Mouse (Mus musculus): ENCODE results near the gene Selenow.

Gene Selenow

DNA sequence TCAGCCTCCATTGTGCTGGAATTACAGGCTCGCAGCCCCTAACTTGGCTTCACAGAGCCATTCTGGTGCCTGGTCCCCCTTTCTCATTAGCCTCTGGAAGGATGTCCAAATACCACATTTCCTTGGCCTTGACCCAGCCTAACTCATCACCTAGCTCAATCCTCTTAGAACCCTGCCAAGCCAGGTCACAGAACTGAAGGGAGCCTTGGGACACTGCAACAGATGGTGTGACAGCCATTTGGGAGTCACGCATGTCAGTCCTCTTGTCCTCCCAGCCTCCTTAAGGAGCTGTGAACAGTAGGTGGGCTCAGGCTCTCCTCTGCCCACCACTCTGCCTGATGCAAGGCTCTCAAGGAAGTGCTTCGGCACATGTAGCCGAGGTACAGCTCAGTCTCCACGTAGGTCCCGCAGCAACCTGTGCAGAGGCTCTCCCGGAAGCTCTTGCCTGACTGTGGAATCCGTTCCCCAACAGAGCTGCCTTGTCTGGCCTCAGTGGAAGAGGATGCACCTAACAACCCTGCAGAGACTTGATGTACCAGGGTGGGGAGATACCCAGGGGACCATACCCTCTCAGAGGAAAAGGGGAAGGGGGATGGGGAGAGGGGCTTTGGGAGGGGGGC lies 14.1 kb downstream of the Selenow start:
- no peak for DNase-seq (ENCODE audit: inconsistent age in 2 of 2, low spot score in 1 of 2)

DNA sequence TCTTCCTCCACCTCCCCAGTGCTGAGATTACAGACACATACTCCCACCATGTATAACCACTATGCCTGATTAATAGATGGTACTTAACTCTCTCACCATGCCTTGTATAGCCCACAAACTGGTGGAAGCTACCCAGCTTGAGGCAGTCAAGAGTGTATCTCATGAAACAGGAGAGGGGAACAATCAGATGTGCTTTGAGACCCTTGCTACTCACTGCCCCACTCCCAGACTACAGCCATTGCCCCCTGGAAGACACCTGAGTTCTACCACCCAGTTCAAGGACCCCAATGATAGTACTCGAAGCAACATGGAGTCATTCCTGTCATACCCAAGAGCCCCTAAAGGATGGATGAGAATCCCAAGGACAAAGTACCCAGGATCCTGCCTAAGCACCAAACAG lies 15.6 kb downstream of the Selenow start:
- no peak for DNase-seq (ENCODE audit: inconsistent age in 2 of 2, low spot score in 1 of 2)

DNA sequence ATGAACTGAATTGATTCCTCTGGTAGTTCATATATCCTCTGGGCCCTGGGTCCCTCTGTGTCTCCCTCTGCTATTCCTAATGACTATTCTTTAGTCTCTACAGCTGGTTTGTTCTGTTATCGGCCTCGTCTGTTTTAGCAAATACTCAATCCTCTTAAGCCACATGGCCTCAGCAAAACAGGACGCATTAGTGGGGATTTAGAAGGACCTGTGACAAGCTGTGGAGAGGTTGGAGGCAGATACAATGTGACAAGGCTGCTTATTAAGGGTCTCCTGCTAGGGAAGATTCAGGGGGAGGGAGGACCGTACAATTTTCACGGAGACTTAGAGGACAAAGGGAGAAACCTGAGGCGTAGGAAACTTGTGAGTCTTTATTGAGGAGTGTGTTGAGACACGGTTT lies 16.3 kb downstream of the Selenow start:
- DNase-seq (ENCODE audit: inconsistent age in 2 of 2, low spot score in 1 of 2): no peak

DNA sequence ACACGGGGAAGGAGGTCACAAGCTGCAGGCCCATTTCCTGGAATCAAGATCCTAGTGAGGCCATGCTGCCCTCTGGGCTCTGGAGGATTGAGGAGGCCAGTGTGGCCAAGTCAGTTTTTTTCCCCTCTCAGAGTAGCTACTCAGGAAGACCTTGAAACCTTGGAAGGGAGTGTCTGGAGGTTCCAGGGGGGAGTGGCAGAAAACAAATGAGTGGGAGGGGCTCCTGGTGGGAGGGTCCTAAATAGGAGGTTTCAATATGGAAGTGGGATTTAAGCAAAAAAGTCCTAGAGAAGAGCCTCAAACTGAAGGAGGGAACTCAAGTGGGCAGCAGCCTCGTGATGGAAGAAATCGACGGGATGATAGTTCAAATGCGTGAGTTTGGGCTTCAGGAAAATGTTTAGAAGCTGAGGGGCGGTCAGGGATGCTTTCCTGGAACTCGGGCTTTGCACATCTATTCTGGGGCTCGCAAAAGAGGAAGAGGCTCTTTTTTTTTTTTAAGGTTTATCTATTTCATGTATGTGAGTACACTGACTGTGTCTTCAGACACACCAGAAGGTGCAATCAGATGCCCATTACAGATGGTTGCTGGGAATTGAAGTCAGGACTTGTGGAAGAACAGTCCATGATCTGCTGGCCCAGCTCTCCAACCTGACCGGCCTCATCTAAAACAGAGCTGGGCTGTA lies 20.7 kb downstream of the Selenow start:
- no peak for DNase-seq (ENCODE audit: inconsistent age in 2 of 2, low spot score in 1 of 2)

DNA sequence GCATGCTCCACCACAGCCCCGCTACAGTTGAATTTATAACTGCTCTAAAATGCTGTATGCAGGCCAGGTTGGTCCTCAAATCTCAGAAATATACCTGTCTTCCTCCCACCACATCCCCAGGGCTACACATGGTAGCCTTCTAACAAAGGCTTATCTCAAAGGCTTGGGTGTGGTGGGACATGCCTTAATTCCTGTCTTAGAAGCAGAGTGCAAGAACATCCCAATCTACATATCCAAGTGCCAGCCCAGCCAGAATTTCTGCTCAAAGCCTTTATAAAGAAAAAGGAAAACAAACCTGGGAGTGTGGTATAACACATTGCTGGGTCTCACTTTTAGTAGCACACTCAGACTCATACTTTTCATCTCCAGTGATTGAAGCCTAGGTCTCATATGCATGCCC lies 28.0 kb downstream of the Selenow start:
- DNase-seq (ENCODE audit: inconsistent age in 2 of 2, low spot score in 1 of 2): no peak

DNA sequence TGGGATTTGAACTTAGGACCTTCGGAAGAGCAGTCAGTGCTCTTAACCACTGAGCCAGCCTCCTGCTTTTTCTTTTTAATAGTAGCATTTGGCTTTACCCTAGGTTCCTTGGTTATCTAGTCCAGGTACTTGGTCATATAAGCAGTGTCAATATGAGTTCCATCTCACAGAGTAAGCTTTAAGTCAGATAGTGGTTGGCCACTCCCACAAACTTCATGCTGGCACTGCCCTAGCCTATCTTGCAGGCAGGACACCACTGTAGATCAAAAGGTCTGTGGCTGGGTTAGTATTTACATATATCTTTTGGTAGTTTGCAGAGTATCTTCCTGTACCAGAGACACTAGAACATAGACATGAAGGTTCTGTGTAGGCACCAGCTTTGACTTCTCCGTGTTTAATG lies 38.1 kb downstream of the Selenow start:
- DNase-seq (ENCODE audit: inconsistent age in 2 of 2, low spot score in 1 of 2): no peak

DNA sequence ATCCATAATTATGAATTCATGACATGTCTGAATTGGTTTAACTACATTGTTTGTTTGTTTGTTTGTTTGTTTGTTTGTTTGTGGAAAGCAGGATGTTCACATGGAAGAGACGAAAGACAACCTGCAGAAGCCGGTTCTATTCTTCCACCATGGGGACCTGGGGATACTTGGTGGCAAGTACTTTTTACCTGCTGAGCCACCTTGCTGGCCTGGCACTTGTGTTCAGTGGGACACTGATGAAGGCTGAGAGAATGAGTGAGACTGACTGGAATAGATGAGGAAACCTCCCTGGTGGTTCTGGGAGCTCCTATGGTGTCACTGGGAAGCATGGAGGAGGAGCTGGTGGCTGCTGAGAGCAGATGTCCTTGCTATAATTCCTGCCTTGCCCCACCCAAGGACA lies 39.9 kb downstream of the Selenow start, which contains the start of gene Crxos:
TSS of gene Crxos (plus strand) at position 301 of the 400 bp plus-strand sequence.
- DNase-seq (ENCODE audit: inconsistent age in 2 of 2, low spot score in 1 of 2): no peak

DNA sequence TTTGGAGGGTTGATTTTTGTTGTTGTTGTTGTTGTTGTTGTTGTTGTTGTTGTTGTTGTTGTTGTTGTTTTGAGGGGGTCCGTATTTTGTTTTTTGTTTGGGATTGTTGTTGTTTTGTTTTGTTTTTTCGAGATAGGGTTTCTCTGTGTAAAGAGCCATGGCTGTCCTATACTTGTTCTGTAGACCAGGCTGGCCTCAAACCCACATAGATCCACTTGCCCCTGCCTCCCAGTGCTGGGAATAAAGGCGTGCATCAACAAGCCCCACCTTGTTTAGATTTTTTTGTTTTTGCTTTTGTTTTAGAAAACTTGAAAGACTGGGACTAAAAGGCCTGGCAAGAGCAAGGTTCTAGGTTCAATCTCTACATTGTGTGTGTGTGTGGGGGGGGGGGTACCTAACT lies 40.4 kb downstream of the Selenow start:
- no peak for DNase-seq (ENCODE audit: inconsistent age in 2 of 2, low spot score in 1 of 2)

DNA sequence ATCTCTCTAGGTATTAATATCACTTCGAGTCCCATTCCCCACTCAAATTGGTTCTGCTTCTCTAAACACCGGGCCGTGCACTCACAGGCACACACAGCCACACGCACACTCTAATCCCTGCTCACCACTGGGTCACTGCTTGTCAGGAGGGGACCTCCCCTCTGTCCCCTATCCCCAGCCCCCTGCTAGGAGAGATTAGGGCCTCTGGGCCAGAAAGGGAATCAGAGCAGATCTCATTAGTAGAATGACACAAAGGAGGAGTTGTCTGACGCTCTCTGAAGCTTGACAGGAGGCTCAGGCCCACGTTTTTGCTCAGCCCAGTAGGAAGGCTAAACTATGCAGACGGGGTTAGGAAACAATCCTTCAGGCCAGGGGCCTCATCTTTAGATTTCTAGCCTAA lies 40.8 kb downstream of the Selenow start:
- no peak for DNase-seq (ENCODE audit: inconsistent age in 2 of 2, low spot score in 1 of 2)

DNA sequence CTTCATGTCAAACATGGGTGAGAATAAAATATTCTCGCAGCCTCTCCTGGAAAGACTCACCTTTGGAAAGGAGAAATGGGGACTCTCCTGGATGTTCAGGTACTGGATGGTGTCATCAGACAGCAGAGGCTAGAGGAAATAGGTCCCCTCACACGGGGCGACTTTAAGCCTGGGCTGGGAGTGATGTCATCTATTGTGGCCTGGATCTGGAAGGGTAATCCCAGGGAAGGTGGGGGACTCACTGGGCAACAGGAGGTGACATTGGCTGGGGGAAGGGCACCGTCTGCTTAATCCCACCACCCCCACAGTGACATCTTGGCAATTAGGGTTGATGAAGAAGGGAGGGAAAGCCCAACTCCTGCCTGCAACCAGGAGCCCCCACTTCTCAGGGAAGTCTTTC lies 42.4 kb downstream of the Selenow start, which contains the start of gene Crx:
TSS of gene Crx (minus strand) at position 213 of the 400 bp plus-strand sequence.
- DNase-seq (ENCODE audit: inconsistent age in 2 of 2, low spot score in 1 of 2): no peak

All from adrenal gland, adult (tissue).